Mouse (Mus musculus): ENCODE data around the gene Dennd1c. TPM values are rescaled to one million over a fixed set of nuclear protein-coding genes. Genes with fewer than 3 reads are reported as not detected.

The Dennd1c gene
- total RNA-seq, 1 experiment: 0.45 TPM

DNA sequence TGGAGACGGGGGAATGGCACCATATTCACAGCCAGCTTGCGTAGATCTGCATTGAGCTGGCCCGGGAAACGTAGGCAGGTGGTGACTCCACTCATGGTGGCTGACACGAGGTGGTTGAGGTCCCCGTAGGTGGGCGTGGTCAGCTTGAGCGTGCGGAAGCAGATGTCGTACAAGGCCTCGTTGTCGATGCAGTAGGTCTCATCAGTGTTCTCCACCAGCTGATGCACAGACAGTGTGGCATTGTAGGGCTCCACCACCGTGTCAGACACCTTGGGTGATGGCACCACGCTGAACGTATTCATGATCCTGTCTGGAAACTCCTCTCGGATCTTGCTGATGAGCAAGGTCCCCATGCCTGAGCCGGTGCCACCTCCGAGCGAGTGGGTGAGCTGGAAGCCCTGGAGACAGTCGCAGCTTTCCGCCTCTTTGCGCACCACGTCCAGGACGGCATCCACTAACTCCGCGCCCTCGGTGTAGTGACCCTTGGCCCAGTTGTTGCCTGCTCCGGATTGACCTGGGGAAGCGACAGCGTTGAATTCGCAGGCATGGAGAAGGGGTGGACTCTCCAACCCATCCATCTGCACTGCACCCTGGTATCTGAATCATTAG lies 3.0 kb upstream of the Dennd1c start:
- Histone ChIP-seq H3K36me3 (ENCODE audit: control insufficient read depth, insufficient read depth, low read length, poor library complexity, severe bottlenecking) (no peaks in the 10 kb centered on the region), H3K27ac (ENCODE audit: insufficient read depth, low read depth, low read length, poor library complexity, severe bottlenecking) (no peak overlapping the region), H3K9ac (ENCODE audit: insufficient read depth, low read depth, low read length, poor library complexity, severe bottlenecking) (no peak overlapping the region), H3K4me3 (ENCODE audit: insufficient read depth in 1 of 2, low read depth in 1 of 2, low read length in 2 of 2, poor library complexity in 1 of 2, severe bottlenecking in 1 of 2) (no peak overlapping the region), H3K9me3 (ENCODE audit: control insufficient read depth, insufficient read depth, low read depth, low read length) (no peaks in the 10 kb centered on the region), H3K4me1 (ENCODE audit: control insufficient read depth in 2 of 2, insufficient read depth in 2 of 2, low read length in 2 of 2, poor library complexity in 1 of 2) (peaks cover 0 to 6% of the 10 kb centered on the region in 2 experiments; a peak in 2 of 4 replicates)
- no peak for DNase-seq (ENCODE audit: low read depth, low spot score)
- TF ChIP-seq MAFK (IDR thresholded peaks at IDR 0.05; ENCODE audit: insufficient read depth, low read depth, low read length) (no peak), ZNF384 (IDR thresholded peaks at IDR 0.05; ENCODE audit: low read depth, low read length) (no peak), HCFC1 (IDR thresholded peaks at IDR 0.05; ENCODE audit: borderline replicate concordance, insufficient read depth, low read length) (no peak), ZC3H11A (IDR thresholded peaks at IDR 0.05; ENCODE audit: borderline replicate concordance, low read depth, low read length) (no peak), CHD2 (IDR thresholded peaks at IDR 0.05; ENCODE audit: low read depth, low read length) (no peak)
- in situ Hi-C loops (cut with MboI; ENCODE audit: low sequenced_read_pairs in 2 of 2, unreplicated experiment in 2 of 2): no loop called here

DNA sequence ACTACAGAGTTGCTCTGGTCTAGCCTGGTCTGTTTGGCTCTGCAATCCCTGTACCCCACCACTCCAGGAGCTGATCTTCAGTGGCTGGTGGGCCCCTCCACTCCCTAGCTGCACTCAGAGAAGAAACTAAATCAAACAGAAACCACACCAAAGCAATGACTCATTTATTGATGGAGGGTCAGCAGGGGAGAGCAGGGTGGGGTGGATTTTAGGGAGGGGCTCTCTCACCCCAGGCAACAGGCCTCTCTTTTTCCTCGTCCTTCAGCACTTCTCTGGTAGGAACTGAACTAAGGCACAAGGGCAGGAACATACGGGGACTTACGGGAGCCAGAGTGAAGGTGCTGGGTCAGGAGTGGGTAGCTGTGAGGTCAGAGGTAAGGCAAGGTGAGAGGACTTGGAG lies 1.6 kb upstream of the Dennd1c start:
- no peaks in the 10 kb centered on the region for H3K9me3 ChIP-seq (ENCODE audit: control insufficient read depth, insufficient read depth, low read depth, low read length)
- no peak for TF ChIP-seq ZC3H11A (IDR thresholded peaks at IDR 0.05; ENCODE audit: borderline replicate concordance, low read depth, low read length)
- no peak for TF ChIP-seq HCFC1 (IDR thresholded peaks at IDR 0.05; ENCODE audit: borderline replicate concordance, insufficient read depth, low read length)
- peaks cover 0 to 6% of the 10 kb centered on the region in 2 experiments; a peak in 2 of 4 replicates for H3K4me1 ChIP-seq (ENCODE audit: control insufficient read depth in 2 of 2, insufficient read depth in 2 of 2, low read length in 2 of 2, poor library complexity in 1 of 2)
- in situ Hi-C loops (cut with MboI; ENCODE audit: low sequenced_read_pairs in 2 of 2, unreplicated experiment in 2 of 2): no loop called here
- H3K4me3 ChIP-seq (ENCODE audit: insufficient read depth in 1 of 2, low read depth in 1 of 2, low read length in 2 of 2, poor library complexity in 1 of 2, severe bottlenecking in 1 of 2): no peak overlapping the region
- H3K27ac ChIP-seq (ENCODE audit: insufficient read depth, low read depth, low read length, poor library complexity, severe bottlenecking): no peak overlapping the region
- H3K9ac ChIP-seq (ENCODE audit: insufficient read depth, low read depth, low read length, poor library complexity, severe bottlenecking): no peak overlapping the region
- no peaks in the 10 kb centered on the region for H3K36me3 ChIP-seq (ENCODE audit: control insufficient read depth, insufficient read depth, low read length, poor library complexity, severe bottlenecking)
- no peak for DNase-seq (ENCODE audit: low read depth, low spot score)

DNA sequence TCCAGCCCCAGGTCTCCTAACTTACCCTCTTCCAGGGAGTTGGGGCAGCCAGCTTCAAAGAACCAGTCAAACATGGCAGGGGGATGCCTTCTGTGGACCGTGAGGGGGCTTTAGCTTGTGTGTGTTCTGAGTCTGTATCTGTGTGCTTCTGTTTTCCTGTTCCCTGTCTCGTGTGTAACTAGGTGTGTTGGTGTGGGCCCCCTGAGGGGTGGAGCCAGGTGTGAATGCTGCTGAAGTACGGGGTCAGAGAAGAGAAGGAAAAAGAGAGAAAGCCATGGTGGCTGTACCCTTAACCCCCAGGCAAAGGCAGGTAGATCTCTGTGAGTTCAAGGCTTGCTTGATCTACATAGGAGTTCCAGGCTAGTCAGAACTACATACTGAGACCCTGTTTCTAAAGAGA lies 1.4 kb downstream of the Dennd1c start:
- DNase-seq (ENCODE audit: low read depth, low spot score): no peak
- H3K36me3 ChIP-seq (ENCODE audit: control insufficient read depth, insufficient read depth, low read length, poor library complexity, severe bottlenecking): no peaks in the 10 kb centered on the region
- no peak overlapping the region for H3K4me3 ChIP-seq (ENCODE audit: insufficient read depth in 1 of 2, low read depth in 1 of 2, low read length in 2 of 2, poor library complexity in 1 of 2, severe bottlenecking in 1 of 2)
- H3K4me1 ChIP-seq (ENCODE audit: control insufficient read depth in 2 of 2, insufficient read depth in 2 of 2, low read length in 2 of 2, poor library complexity in 1 of 2): peaks cover 0 to 14% of the 10 kb centered on the region in 2 experiments; a peak in 2 of 4 replicates
- in situ Hi-C loops (cut with MboI; ENCODE audit: low sequenced_read_pairs in 2 of 2, unreplicated experiment in 2 of 2): no loop called here
- H3K9me3 ChIP-seq (ENCODE audit: control insufficient read depth, insufficient read depth, low read depth, low read length): no peaks in the 10 kb centered on the region
- no peak overlapping the region for H3K9ac ChIP-seq (ENCODE audit: insufficient read depth, low read depth, low read length, poor library complexity, severe bottlenecking)
- H3K27ac ChIP-seq (ENCODE audit: insufficient read depth, low read depth, low read length, poor library complexity, severe bottlenecking): no peak overlapping the region
- no peak for TF ChIP-seq CHD2 (IDR thresholded peaks at IDR 0.05; ENCODE audit: low read depth, low read length)

DNA sequence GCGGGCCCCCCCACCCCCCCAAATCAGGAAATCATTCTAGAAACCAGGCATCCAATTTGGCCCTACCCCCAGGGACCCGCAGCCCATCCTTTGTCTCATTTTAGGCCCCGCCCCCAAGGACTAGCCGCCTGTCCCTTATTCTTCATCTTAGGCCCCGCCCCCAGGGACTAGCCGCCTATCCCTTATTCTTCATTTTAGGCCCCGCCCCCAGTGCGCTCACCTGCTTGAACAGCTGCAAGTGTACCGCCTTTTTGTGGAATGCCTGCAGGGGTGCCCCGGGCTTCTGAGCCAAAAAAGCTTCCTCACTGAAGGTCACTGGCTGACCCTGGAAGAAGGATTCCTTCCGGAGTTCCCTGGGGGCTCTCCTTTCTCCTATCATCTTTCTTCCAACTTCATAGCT lies 7.6 kb downstream of the Dennd1c start:
- Histone ChIP-seq H3K9me3 (ENCODE audit: control insufficient read depth, insufficient read depth, low read depth, low read length) (no peaks in the 10 kb centered on the region), H3K36me3 (ENCODE audit: control insufficient read depth, insufficient read depth, low read length, poor library complexity, severe bottlenecking) (peaks cover 2% of the 10 kb centered on the region; the same call in 1 of the 2 replicates), H3K4me3 (ENCODE audit: insufficient read depth in 1 of 2, low read depth in 1 of 2, low read length in 2 of 2, poor library complexity in 1 of 2, severe bottlenecking in 1 of 2) (no peak overlapping the region), H3K9ac (ENCODE audit: insufficient read depth, low read depth, low read length, poor library complexity, severe bottlenecking) (no peak overlapping the region), H3K4me1 (ENCODE audit: control insufficient read depth in 2 of 2, insufficient read depth in 2 of 2, low read length in 2 of 2, poor library complexity in 1 of 2) (peaks cover 2 to 16% of the 10 kb centered on the region in 2 experiments; a peak in 2 of 4 replicates), H3K27ac (ENCODE audit: insufficient read depth, low read depth, low read length, poor library complexity, severe bottlenecking) (no peak overlapping the region)
- no peak for TF ChIP-seq HCFC1 (IDR thresholded peaks at IDR 0.05; ENCODE audit: borderline replicate concordance, insufficient read depth, low read length)
- no peak for TF ChIP-seq MAFK (IDR thresholded peaks at IDR 0.05; ENCODE audit: insufficient read depth, low read depth, low read length)
- TF ChIP-seq CHD2 (IDR thresholded peaks at IDR 0.05; ENCODE audit: low read depth, low read length): no peak
- TF ChIP-seq ZC3H11A (IDR thresholded peaks at IDR 0.05; ENCODE audit: borderline replicate concordance, low read depth, low read length): no peak
- no peak for TF ChIP-seq ZNF384 (IDR thresholded peaks at IDR 0.05; ENCODE audit: low read depth, low read length)
- in situ Hi-C loops (cut with MboI; ENCODE audit: low sequenced_read_pairs in 2 of 2, unreplicated experiment in 2 of 2): no loop called here
- DNase-seq (ENCODE audit: low read depth, low spot score): peak; percentile 100

DNA sequence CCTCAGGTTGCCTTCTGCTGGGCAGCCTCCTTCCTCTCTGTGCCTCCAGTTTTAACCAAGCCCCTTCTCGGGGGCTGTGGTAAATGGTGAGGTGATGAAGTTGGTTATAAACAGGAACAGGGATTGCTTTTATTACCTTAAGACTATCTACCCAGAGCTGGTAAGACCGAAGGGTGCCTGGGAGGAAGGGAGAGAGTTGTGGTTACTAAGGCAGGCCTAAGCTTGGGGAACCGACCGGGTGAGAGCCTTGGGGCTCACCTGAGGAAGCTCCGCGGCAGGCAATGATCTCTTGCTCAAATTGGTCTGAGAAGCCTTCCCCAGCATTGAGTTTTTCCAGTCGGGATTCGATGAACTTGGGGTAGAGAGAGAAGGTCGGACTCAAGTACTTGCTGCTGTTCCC lies 8.0 kb downstream of the Dennd1c start:
- in situ Hi-C loops (cut with MboI; ENCODE audit: low sequenced_read_pairs in 2 of 2, unreplicated experiment in 2 of 2): no loop called here

More for the DNA sequence above, 8.0 kb downstream of the Dennd1c start:
- Histone ChIP-seq H3K36me3 (ENCODE audit: control insufficient read depth, insufficient read depth, low read length, poor library complexity, severe bottlenecking) (peaks cover 5% of the 10 kb centered on the region; the same call in 1 of the 2 replicates), H3K27ac (ENCODE audit: insufficient read depth, low read depth, low read length, poor library complexity, severe bottlenecking) (no peak overlapping the region), H3K4me3 (ENCODE audit: insufficient read depth in 1 of 2, low read depth in 1 of 2, low read length in 2 of 2, poor library complexity in 1 of 2, severe bottlenecking in 1 of 2) (peak overlapping the region; percentile 13 to 46; a peak in 3 of 4 replicates), H3K9me3 (ENCODE audit: control insufficient read depth, insufficient read depth, low read depth, low read length) (no peaks in the 10 kb centered on the region), H3K9ac (ENCODE audit: insufficient read depth, low read depth, low read length, poor library complexity, severe bottlenecking) (peak overlapping the region; percentile 51; the same call in 1 of the 2 replicates), H3K4me1 (ENCODE audit: control insufficient read depth in 2 of 2, insufficient read depth in 2 of 2, low read length in 2 of 2, poor library complexity in 1 of 2) (peaks cover 2 to 16% of the 10 kb centered on the region in 2 experiments; a peak in 2 of 4 replicates)
- no peak for DNase-seq (ENCODE audit: low read depth, low spot score)
- TF ChIP-seq HCFC1 (IDR thresholded peaks at IDR 0.05; ENCODE audit: borderline replicate concordance, insufficient read depth, low read length) (no peak), MAFK (IDR thresholded peaks at IDR 0.05; ENCODE audit: insufficient read depth, low read depth, low read length) (no peak)

Measured in ES-E14 (cell line).